Mouse (Mus musculus) E14TG2a.4 (cell line): ENCODE measurements around the gene Zbtb20.
A peak's percentile ranks its signal among the peaks of the same experiment; 100 is the strongest.

ENCODE experiments used
- H3K27me3 ChIP-seq: 2 replicates; pipeline ENCODE4 v1.6.1; 2014; ENCODE audit warnings: low read length, control low read depth; ENCODE audit not compliant: insufficient read depth
- H3K36me3 ChIP-seq: 2 replicates; pipeline ENCODE4 v1.6.1; 2014; ENCODE audit warnings: low read length, control low read depth; ENCODE audit not compliant: insufficient read depth
- H3K4me1 ChIP-seq: replicated peaks from 2 replicates; pipeline ENCODE4 v1.6.1; 2014; ENCODE audit warnings: low read depth, low read length, control low read depth
- H3K4me3 ChIP-seq: replicated peaks from 2 replicates; pipeline ENCODE4 v1.5.1; 2014; ENCODE audit warnings: mild to moderate bottlenecking, low read length
- H3K9me3 ChIP-seq: 2 replicates; pipeline ENCODE4 v1.6.1; 2014; ENCODE audit warnings: low read length, control low read depth
- CTCF ChIP-seq: conservative IDR thresholded peaks from 2 replicates; pipeline ENCODE4 v1.5.1; 2014; ENCODE audit warnings: low read length
- NANOG ChIP-seq: IDR thresholded peaks from 2 replicates; pipeline ENCODE4 v1.6.1; 2014; ENCODE audit warnings: borderline replicate concordance, low read length, mixed read lengths
- POU5F1 ChIP-seq: IDR thresholded peaks from 2 replicates; pipeline ENCODE4 v1.6.1; 2014; ENCODE audit warnings: low read length, borderline replicate concordance

The Zbtb20 gene

GRCm38 (mm10) chr16:42873942-42874341 lies 1.7 kb upstream of the Zbtb20 start:
- no peaks in the 10 kb centered on the region for H3K36me3 ChIP-seq
- H3K4me1 ChIP-seq = peaks cover 35% of the 10 kb centered on the region
- H3K27me3 ChIP-seq = no peaks in the 10 kb centered on the region
- H3K4me3 ChIP-seq = peak overlapping the region; percentile 85
- no peak for TF ChIP-seq CTCF
- TF ChIP-seq POU5F1 = no peak
- H3K9me3 ChIP-seq = no peaks in the 10 kb centered on the region

- TF ChIP-seq POU5F1 = no peak
- no peak for TF ChIP-seq NANOG
- TF ChIP-seq CTCF = no peak
- H3K9me3 ChIP-seq = no peaks in the 10 kb centered on the region
- H3K4me3 ChIP-seq = peak overlapping the region; percentile 85
- no peaks in the 10 kb centered on the region for H3K27me3 ChIP-seq
- no peaks in the 10 kb centered on the region for H3K36me3 ChIP-seq
- H3K4me1 ChIP-seq = peaks cover 35% of the 10 kb centered on the region
Observed at GRCm38 (mm10) chr16:42874456-42874855, 1.2 kb upstream of the Zbtb20 start.

- no peaks in the 10 kb centered on the region for H3K27me3 ChIP-seq
- H3K36me3 ChIP-seq = no peaks in the 10 kb centered on the region
- H3K4me3 ChIP-seq = peak overlapping the region; percentile 85
- TF ChIP-seq POU5F1 = no peak
- TF ChIP-seq NANOG = peak; percentile 13; the same call in 1 of the 2 replicates
- no peaks in the 10 kb centered on the region for H3K9me3 ChIP-seq
- H3K4me1 ChIP-seq = peaks cover 35% of the 10 kb centered on the region
Observed at GRCm38 (mm10) chr16:42874910-42875851, 500 bp upstream of the Zbtb20 start.

GRCm38 (mm10) chr16:42876021-42877000 lies 630 bp downstream of the Zbtb20 start:
- TF ChIP-seq POU5F1 (no peak), CTCF (no peak)
- H3K36me3 ChIP-seq = no peaks in the 10 kb centered on the region
- H3K9me3 ChIP-seq = no peaks in the 10 kb centered on the region
- peaks cover 30% of the 10 kb centered on the region for H3K4me1 ChIP-seq
- H3K4me3 ChIP-seq = peak overlapping the region; percentile 93
- H3K27me3 ChIP-seq = no peaks in the 10 kb centered on the region

GRCm38 (mm10) chr16:42880046-42880445 lies 4.4 kb downstream of the Zbtb20 start:
- Histone ChIP-seq H3K27me3 (no peaks in the 10 kb centered on the region), H3K9me3 (no peaks in the 10 kb centered on the region), H3K4me1 (peaks cover 15% of the 10 kb centered on the region), H3K4me3 (no peak overlapping the region), H3K36me3 (no peaks in the 10 kb centered on the region)
- TF ChIP-seq POU5F1 = no peak
- no peak for TF ChIP-seq NANOG

- no peak overlapping the region for H3K4me3 ChIP-seq
- H3K4me1 ChIP-seq = peaks cover 6% of the 10 kb centered on the region
- no peak for TF ChIP-seq POU5F1
- no peak for TF ChIP-seq CTCF
- H3K27me3 ChIP-seq = no peaks in the 10 kb centered on the region
- H3K9me3 ChIP-seq = no peaks in the 10 kb centered on the region
- no peaks in the 10 kb centered on the region for H3K36me3 ChIP-seq
Observed at GRCm38 (mm10) chr16:42885538-42885937, 9.9 kb downstream of the Zbtb20 start.

GRCm38 (mm10) chr16:42885964-42886363 lies 10.3 kb downstream of the Zbtb20 start:
- TF ChIP-seq NANOG = peak; percentile 64; the same call in 1 of the 2 replicates
- no peak for TF ChIP-seq POU5F1
- Histone ChIP-seq H3K4me1 (peaks cover 6% of the 10 kb centered on the region), H3K27me3 (no peaks in the 10 kb centered on the region), H3K9me3 (no peaks in the 10 kb centered on the region), H3K4me3 (no peak overlapping the region), H3K36me3 (no peaks in the 10 kb centered on the region)

- Histone ChIP-seq H3K4me3 (no peak overlapping the region), H3K4me1 (no peaks in the 10 kb centered on the region), H3K27me3 (no peaks in the 10 kb centered on the region), H3K9me3 (no peaks in the 10 kb centered on the region), H3K36me3 (no peaks in the 10 kb centered on the region)
- TF ChIP-seq CTCF (no peak), NANOG (no peak), POU5F1 (no peak)
Observed at GRCm38 (mm10) chr16:42897125-42897693, 21.5 kb downstream of the Zbtb20 start.
